Mouse (Mus musculus) myocyte (in vitro differentiated cells): ENCODE measurements around the gene Zfp423. TPM values are rescaled to one million over a fixed set of nuclear protein-coding genes. Genes with fewer than 3 reads are reported as not detected.

ENCODE experiments used
- H3K27me3 ChIP-seq: one replicate; pipeline ENCODE4 v1.6.1; 2011; ENCODE audit not compliant: control insufficient read depth, insufficient read depth, insufficient read length
- H3K36me3 ChIP-seq: one replicate; pipeline ENCODE4 v1.6.1; 2011; ENCODE audit not compliant: control insufficient read depth, insufficient read depth
- H3K4me2 ChIP-seq: one replicate; pipeline ENCODE4 v1.6.1; 2011; ENCODE audit warnings: low read depth, control low read depth
- H3K4me3 ChIP-seq: one replicate; pipeline ENCODE4 v1.5.1; 2011; ENCODE audit warnings: mild to moderate bottlenecking, control low read depth, moderate library complexity
- H3K79me2 ChIP-seq: one replicate; pipeline ENCODE4 v1.6.1; 2011; ENCODE audit not compliant: control insufficient read depth, insufficient read depth
- H3ac ChIP-seq: one replicate; pipeline ENCODE4 v1.6.1; 2011; ENCODE audit not compliant: control insufficient read depth, insufficient read length
- CEBPB ChIP-seq: IDR thresholded peaks from 2 replicates; pipeline ENCODE4 v1.6.1; 2011; ENCODE audit warnings: mild to moderate bottlenecking, moderate library complexity; ENCODE audit not compliant: poor library complexity, insufficient read depth, severe bottlenecking
- E2F4 ChIP-seq: IDR thresholded peaks from one replicate; pipeline ENCODE4 v1.6.1; 2011; ENCODE audit warnings: mild to moderate bottlenecking, control low read depth, moderate library complexity; ENCODE audit not compliant: insufficient read depth
- MAX ChIP-seq: IDR thresholded peaks from one replicate; pipeline ENCODE4 v1.6.1; 2011; ENCODE audit warnings: low read depth, mild to moderate bottlenecking, control low read depth
- MYOD1 ChIP-seq, 3 experiments: IDR thresholded peaks; one replicate each; pipeline ENCODE4 v1.6.1; 2011; ENCODE audit warnings: control low read depth in 2 of 3, low read depth in 2 of 3, mild to moderate bottlenecking in 2 of 3, moderate library complexity in 1 of 3; ENCODE audit not compliant: insufficient read length in 2 of 3, control insufficient read depth in 1 of 3
- MYOG ChIP-seq, 3 experiments: IDR thresholded peaks; one replicate each; pipeline ENCODE4 v1.6.1; 2011; ENCODE audit warnings: control low read depth in 2 of 3, low read depth in 2 of 3, mild to moderate bottlenecking in 2 of 3; ENCODE audit not compliant: insufficient read length in 2 of 3, control insufficient read depth in 1 of 3, insufficient read depth in 1 of 3
- POLR2A ChIP-seq: IDR thresholded peaks from one replicate; pipeline ENCODE4 v1.6.1; 2011; ENCODE audit warnings: low read depth, mild to moderate bottlenecking, control low read depth, moderate library complexity; ENCODE audit not compliant: insufficient read length
- POLR2AphosphoS2 ChIP-seq: IDR thresholded peaks from one replicate; pipeline ENCODE4 v1.6.1; 2011; ENCODE audit warnings: low read depth, control low read depth; ENCODE audit not compliant: insufficient read length
- REST ChIP-seq: IDR thresholded peaks from one replicate; pipeline ENCODE4 v1.6.1; 2011; ENCODE audit warnings: mild to moderate bottlenecking, control low read depth, moderate library complexity; ENCODE audit not compliant: insufficient read depth, insufficient read length
- SRF ChIP-seq: IDR thresholded peaks from one replicate; pipeline ENCODE4 v1.6.1; 2011; ENCODE audit warnings: low read depth; ENCODE audit not compliant: control insufficient read depth, insufficient read length
- TCF12 ChIP-seq: IDR thresholded peaks from one replicate; pipeline ENCODE4 v1.6.1; 2011; ENCODE audit warnings: mild to moderate bottlenecking, control low read depth; ENCODE audit not compliant: poor library complexity, insufficient read depth, severe bottlenecking
- TCF3 ChIP-seq: IDR thresholded peaks from one replicate; pipeline ENCODE4 v1.6.1; 2011; ENCODE audit warnings: low read depth, control low read depth; ENCODE audit not compliant: insufficient read length
- USF1 ChIP-seq: IDR thresholded peaks from one replicate; pipeline ENCODE4 v1.6.1; 2011; ENCODE audit warnings: low read depth, mild to moderate bottlenecking, control low read depth, moderate library complexity
- polyA plus RNA-seq: library from polyadenylated mRNA; unstranded; fragments of >200 nt; fragmentation: generic; extraction: Trizol; gene quantifications from one replicate; pipeline ENCODE4 v1.2.1, GENCODE M21; 2012; ENCODE audit warnings: missing spikeins

Zfp423 gene
- polyA plus RNA-seq, 1 experiment: 0.04 TPM

DNA sequence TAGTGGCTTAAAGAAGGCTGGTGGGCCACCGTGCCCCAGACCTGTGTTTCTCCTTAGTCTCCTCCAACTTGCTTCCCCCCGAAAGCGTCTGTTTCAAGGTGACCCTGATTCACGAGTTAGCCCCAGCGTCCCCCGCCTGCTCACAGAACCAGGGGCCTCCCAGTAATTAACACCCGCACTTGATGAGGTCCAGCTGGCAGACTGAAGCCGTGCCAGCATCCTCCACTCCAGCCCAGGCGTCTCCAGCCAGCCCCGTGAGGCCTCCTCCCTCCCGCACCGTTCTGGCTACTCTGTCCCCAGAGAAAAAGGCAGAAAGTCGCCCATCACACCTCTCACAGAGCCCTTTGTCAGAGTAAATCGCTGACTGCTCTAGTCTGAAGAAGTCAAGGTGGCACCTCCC lies 213.3 kb downstream of the Zfp423 start:
- H3K79me2 ChIP-seq: no peaks in the 10 kb centered on the region
- no peaks in the 10 kb centered on the region for H3K27me3 ChIP-seq
- H3K4me3 ChIP-seq: no peak overlapping the region
- no peak overlapping the region for H3K4me2 ChIP-seq
- no peak overlapping the region for H3ac ChIP-seq
- TF ChIP-seq USF1 (no peak), MAX (no peak), E2F4 (no peak), MYOG (IDR thresholded peaks at IDR 0.05; ENCODE audit: control insufficient read depth in 1 of 3, insufficient read depth in 1 of 3, insufficient read length in 2 of 3, low read depth in 2 of 3) (no peak), SRF (no peak)
- H3K36me3 ChIP-seq: no peaks in the 10 kb centered on the region

DNA sequence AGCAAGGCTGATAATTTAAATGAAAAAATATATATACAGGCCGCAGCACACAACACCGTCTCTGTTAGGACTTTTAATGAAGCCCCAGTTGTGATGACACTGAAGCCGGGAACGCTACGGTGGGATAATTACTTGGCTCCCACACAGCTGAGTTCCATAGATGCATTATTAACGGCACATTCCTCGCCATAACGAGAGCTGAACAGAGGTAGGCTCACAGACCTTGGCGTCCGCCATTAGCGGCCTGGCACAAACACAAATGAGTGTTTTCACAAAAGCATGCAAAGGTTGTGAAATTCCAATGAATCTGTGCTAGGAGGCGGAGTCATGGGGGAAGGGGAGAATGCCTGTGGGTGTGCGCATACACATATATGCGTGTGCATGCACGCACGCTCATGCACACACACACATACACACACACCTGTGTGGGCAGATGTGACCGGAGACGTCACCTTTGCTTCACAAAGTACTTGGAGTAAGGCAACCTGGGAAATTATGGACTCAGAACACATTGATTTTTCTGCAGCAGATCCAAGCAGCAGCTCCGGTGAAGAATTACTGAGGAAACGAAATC lies 214.2 kb downstream of the Zfp423 start:
- no peaks in the 10 kb centered on the region for H3K79me2 ChIP-seq
- H3K4me3 ChIP-seq: no peak overlapping the region
- H3K4me2 ChIP-seq: no peak overlapping the region
- H3ac ChIP-seq: no peak overlapping the region
- H3K36me3 ChIP-seq: no peaks in the 10 kb centered on the region
- H3K27me3 ChIP-seq: no peaks in the 10 kb centered on the region
- no peak for TF ChIP-seq POLR2AphosphoS2
- no peak for TF ChIP-seq MYOG (IDR thresholded peaks at IDR 0.05; ENCODE audit: control insufficient read depth in 1 of 3, insufficient read depth in 1 of 3, insufficient read length in 2 of 3, low read depth in 2 of 3)
- TF ChIP-seq SRF: no peak
- TF ChIP-seq TCF3: no peak
- TF ChIP-seq REST: no peak
- TF ChIP-seq MAX: no peak
- TF ChIP-seq USF1: no peak

DNA sequence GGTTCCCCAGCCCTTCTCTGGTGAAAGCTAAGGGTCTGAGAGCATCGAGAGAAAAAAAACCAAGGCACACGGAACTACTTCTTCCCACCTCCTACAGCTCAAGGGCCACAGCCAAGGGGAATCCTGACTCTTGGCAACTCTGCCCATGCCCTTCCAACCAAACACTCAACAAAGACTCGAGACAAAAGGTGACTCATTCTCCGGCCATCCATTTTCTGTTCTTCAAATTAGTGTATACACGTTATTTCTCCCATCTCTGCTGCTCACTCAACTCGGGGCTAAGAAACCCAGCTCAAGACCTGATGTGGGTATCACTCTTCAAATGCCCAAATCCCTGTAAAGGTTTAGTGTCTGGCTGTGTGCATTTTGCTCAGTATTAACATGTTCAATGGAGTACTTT lies 214.8 kb downstream of the Zfp423 start:
- Histone ChIP-seq H3K36me3 (no peaks in the 10 kb centered on the region), H3K4me2 (no peak overlapping the region), H3ac (no peak overlapping the region), H3K27me3 (no peaks in the 10 kb centered on the region), H3K4me3 (no peak overlapping the region), H3K79me2 (no peaks in the 10 kb centered on the region)
- no peak for TF ChIP-seq POLR2AphosphoS2
- TF ChIP-seq MAX: no peak
- no peak for TF ChIP-seq MYOG (IDR thresholded peaks at IDR 0.05; ENCODE audit: control insufficient read depth in 1 of 3, insufficient read depth in 1 of 3, insufficient read length in 2 of 3, low read depth in 2 of 3)
- no peak for TF ChIP-seq TCF12
- no peak for TF ChIP-seq MYOD1 (IDR thresholded peaks at IDR 0.05; ENCODE audit: control insufficient read depth in 1 of 3, insufficient read length in 2 of 3, low read depth in 2 of 3)
- no peak for TF ChIP-seq SRF
- no peak for TF ChIP-seq REST
- TF ChIP-seq E2F4: no peak
- TF ChIP-seq CEBPB: no peak
- TF ChIP-seq TCF3: no peak
- no peak for TF ChIP-seq POLR2A

DNA sequence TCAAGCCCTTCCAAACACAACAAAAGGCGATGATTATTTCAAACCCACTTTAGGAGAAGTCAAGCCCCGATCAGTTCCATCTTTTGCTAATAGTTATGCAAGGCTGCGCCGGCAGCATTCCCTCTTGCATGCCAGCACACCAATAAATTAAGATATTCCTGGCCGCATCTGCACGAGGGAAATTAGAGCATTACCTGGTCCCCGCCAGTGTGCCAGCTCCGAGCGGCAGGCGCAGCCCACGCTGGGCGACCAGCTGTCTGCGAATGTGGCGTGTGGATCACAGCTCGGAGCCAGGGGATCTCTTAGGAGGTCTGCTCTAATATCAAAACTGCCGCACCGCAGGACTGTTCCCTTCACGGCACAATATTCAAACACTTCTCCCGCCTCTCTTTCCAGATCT lies 217.4 kb downstream of the Zfp423 start:
- no peak for TF ChIP-seq E2F4
- TF ChIP-seq MAX: no peak
- TF ChIP-seq TCF12: no peak
- TF ChIP-seq MYOD1 (IDR thresholded peaks at IDR 0.05; ENCODE audit: control insufficient read depth in 1 of 3, insufficient read length in 2 of 3, low read depth in 2 of 3): no peak
- TF ChIP-seq USF1: no peak
- TF ChIP-seq TCF3: no peak
- TF ChIP-seq CEBPB: no peak
- TF ChIP-seq POLR2AphosphoS2: no peak
- no peak for TF ChIP-seq REST
- no peak for TF ChIP-seq MYOG (IDR thresholded peaks at IDR 0.05; ENCODE audit: control insufficient read depth in 1 of 3, insufficient read depth in 1 of 3, insufficient read length in 2 of 3, low read depth in 2 of 3)
- TF ChIP-seq POLR2A: no peak
- TF ChIP-seq SRF: no peak
- Histone ChIP-seq H3K36me3 (no peaks in the 10 kb centered on the region), H3K27me3 (no peaks in the 10 kb centered on the region), H3K4me3 (no peak overlapping the region), H3ac (no peak overlapping the region), H3K4me2 (no peak overlapping the region), H3K79me2 (no peaks in the 10 kb centered on the region)

DNA sequence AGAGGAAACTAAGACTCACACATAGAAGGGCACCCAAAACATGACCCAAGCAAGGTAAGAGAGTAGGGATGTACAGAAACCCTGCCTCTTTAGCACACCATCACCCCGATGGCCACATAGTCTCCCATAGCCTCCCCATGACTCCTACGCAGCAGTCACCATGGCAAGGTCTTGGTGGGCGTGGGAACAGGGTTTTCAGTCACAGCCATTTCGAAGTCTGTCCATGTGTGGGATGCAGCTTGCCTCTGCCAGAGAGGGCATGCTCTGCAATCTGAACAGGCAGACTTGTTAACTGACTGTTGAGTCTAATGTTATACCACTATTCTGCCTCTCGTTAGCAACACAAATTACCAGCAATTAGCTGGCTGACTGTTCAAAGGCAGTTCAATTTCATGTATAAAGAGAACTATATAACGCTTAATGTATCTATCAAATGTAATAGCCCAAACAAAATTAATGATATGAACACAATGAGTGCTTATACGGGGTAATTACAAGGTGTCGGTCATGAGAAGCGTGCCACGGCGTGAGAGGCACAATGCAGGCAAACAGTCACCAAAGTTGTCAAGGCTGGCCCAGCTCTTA lies 218.4 kb downstream of the Zfp423 start:
- TF ChIP-seq POLR2A: no peak
- TF ChIP-seq MAX: no peak
- no peak for TF ChIP-seq TCF12
- TF ChIP-seq SRF: no peak
- TF ChIP-seq REST: no peak
- TF ChIP-seq POLR2AphosphoS2: no peak
- TF ChIP-seq MYOD1 (IDR thresholded peaks at IDR 0.05; ENCODE audit: control insufficient read depth in 1 of 3, insufficient read length in 2 of 3, low read depth in 2 of 3): no peak
- no peak for TF ChIP-seq CEBPB
- TF ChIP-seq E2F4: no peak
- TF ChIP-seq MYOG (IDR thresholded peaks at IDR 0.05; ENCODE audit: control insufficient read depth in 1 of 3, insufficient read depth in 1 of 3, insufficient read length in 2 of 3, low read depth in 2 of 3): no peak
- no peak for TF ChIP-seq TCF3
- TF ChIP-seq USF1: no peak
- no peaks in the 10 kb centered on the region for H3K27me3 ChIP-seq
- no peaks in the 10 kb centered on the region for H3K36me3 ChIP-seq
- H3K79me2 ChIP-seq: no peaks in the 10 kb centered on the region
- no peak overlapping the region for H3K4me2 ChIP-seq
- H3K4me3 ChIP-seq: no peak overlapping the region
- no peak overlapping the region for H3ac ChIP-seq
